Mouse (Mus musculus): ENCODE results near the gene Sf3a1. TPM values are rescaled to one million over a fixed set of nuclear protein-coding genes. Genes with fewer than 3 reads are reported as not detected.
A peak's percentile ranks its signal among the peaks of the same experiment; 100 is the strongest.
"Not testable (repeated sequence)": the region's sequence is repeated elsewhere in the genome, so short reads cannot be mapped to it uniquely, and the experiment has no call there.

The Sf3a1 gene
- total RNA-seq (2017) = 14.2 to 26.6 TPM (median 15.3 TPM) in 3 replicates

DNA sequence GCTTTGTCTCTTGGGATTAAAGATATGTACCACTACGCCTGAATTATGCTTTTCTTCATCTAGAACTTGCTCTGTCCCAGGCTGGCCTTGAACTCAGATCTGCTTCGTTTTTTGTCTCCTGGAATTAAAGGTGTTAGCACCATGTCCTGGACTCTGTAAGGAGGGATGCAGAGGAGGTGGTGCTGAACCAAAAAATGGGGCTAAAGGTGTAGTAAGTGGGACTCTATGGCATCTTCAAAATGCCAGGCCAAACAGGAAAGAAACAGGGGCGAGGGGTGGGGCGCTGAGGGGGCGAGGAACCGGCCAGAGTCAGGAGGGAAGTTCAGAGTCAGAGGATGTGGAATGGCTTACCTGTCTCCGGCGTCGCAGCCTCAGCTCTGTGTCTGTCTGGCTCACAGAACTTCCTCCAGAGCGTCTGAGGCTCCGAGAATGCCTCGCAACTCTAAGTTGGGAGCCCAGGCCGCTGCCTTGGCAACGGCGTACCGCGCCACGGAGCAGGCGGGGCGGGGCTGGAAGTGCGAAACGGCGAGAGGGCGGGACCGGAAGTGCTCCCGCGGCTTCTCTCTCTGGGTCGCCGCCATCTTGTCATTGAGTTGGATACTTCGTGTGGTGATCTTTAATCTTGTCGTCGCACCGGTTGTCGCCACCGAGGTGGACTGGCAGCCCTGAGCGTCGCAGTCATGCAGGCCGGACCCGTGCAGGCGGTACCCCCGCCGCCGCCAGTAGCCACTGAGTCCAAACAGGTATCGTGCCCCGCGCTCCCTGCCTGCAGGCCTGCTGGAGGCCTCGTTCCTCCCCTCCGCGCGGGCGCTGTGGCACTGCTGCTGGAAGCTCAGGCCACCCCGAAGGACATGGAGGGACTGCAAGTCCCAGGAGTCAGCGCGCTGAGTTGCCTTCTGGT lies at the start of gene Sf3a1, which contains the start of gene Ccdc157:
Gene Sf3a1 (plus strand): TSS at position 543 of the 901 bp plus-strand sequence.
Gene Ccdc157 (minus strand): TSS at position 486 of the 901 bp plus-strand sequence.
- ATAC-seq (replicated peaks; ENCODE audit: insufficient number of reproducible peaks, low FRiP score, low TSS enrichment, poor library complexity, severe bottlenecking) = peak; percentile 97

DNA sequence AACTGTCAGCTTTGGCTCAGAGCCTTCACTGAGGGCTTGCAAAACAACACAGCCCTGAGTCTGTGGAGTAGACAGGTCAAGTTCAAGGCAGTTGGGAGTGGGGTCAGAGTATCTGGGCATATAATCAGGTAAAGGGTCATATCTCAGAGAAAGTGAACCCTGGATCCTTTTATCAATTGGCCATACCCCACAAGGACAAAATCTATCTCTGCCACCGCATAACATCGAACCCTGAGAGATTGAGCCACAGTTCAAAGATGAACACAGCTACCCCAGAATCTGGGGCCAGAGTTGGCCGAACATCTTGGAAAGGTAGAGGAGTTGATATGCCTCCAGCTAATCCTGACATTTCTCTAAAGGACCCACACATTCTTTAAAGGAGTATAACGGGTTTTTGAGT lies 48.1 kb upstream of the Sf3a1 start:
- no peak for ATAC-seq (replicated peaks; ENCODE audit: insufficient number of reproducible peaks, low FRiP score, low TSS enrichment, poor library complexity, severe bottlenecking)

DNA sequence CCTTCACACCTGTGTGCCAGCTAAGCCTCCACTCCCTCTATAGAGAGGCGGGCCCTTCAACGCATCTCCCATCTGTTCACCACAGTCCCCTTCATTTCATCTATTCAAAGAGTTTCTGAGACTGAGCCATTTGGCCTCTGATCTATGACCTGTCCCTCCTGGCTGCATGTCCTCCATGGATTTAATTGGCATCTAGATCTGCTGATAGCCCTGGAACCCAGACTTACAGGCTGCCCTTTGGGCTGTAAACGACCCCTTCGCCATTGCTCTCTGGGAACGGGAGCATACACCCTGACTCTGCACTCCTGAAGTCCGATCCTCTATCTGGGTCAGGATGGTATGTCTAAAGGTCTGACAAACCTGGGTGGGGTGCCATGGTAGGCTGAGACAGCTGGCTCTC lies 47.3 kb upstream of the Sf3a1 start:
- ATAC-seq (replicated peaks; ENCODE audit: insufficient number of reproducible peaks, low FRiP score, low TSS enrichment, poor library complexity, severe bottlenecking) = no peak

DNA sequence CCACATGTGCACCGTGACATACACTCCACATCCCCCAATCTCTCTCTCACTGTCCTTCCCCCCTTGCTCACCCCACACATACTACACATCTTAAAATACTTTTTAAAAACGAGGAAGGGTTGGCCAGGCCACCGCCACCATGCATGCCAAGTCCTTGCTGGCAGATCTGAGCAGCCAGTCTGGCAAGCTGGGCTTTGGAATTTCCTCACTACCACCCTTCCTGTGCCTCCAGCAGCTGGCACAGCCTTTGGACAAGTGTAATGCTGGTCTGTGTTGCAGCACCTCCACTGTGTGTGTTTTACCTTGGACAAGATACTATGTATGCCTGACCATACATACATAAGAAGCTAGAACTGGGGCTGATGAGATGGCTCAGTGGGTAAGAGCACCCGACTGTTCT lies 46.7 kb upstream of the Sf3a1 start:
- no peak for ATAC-seq (replicated peaks; ENCODE audit: insufficient number of reproducible peaks, low FRiP score, low TSS enrichment, poor library complexity, severe bottlenecking)

DNA sequence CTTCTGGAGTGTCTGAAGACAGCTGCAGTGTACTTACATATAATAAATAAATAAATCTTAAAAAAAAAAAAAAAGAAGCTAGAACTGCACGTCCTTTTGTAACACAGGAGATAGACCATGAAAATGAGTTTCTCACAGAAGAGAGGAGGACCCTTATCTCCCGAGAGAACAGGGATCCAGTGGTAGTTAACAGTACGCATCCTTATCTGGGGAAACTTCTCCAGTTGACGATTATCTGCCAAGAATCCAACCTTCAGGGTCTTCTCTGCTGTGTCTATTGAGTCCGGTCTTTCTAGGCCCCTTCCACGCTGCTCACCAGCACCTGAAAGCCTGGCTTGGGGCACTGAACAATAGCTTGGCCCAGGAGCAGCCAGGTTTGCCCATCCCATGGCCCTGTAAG lies 46.2 kb upstream of the Sf3a1 start:
- ATAC-seq (replicated peaks; ENCODE audit: insufficient number of reproducible peaks, low FRiP score, low TSS enrichment, poor library complexity, severe bottlenecking) = no peak

DNA sequence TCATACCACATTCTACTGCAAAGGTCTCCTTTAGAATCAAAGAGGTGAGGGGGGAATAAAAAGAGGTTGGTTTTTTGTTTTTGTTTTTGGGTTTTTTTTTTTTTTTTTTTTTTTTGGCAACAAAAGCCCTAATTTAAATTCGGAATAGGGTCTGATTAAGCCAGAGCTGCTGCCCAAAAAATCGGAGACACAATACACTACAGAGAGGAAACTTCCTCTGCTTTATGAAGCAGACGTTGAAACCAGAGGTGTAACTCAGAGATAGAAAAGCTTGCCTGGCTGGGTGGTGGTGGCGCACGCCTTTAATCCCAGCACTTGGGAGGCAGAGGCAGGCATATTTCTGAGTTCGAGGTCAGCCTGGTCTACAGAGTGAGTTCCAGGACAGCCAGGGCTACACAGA lies 45.6 kb upstream of the Sf3a1 start:
- ATAC-seq (replicated peaks; ENCODE audit: insufficient number of reproducible peaks, low FRiP score, low TSS enrichment, poor library complexity, severe bottlenecking) = not testable (repeated sequence)

DNA sequence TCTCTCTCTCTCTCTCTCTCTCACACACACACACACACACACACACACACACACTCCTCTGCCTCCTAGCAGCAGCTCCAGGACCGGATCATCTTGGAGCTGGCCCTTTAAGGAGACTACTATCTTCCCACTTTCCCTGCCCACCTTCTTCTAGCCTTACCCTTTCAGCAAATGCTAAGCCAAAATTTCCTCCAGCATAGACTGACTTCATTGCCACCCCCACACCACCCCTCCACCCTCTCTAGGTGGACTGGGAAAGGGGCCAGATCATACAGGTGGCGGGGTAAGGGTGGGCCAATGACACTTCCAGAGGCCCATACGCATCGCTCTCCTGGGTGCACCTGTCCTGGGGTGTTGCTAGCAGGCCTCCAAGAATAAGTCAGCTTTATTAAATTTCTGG lies 44.7 kb upstream of the Sf3a1 start:
- ATAC-seq (replicated peaks; ENCODE audit: insufficient number of reproducible peaks, low FRiP score, low TSS enrichment, poor library complexity, severe bottlenecking) = no peak

DNA sequence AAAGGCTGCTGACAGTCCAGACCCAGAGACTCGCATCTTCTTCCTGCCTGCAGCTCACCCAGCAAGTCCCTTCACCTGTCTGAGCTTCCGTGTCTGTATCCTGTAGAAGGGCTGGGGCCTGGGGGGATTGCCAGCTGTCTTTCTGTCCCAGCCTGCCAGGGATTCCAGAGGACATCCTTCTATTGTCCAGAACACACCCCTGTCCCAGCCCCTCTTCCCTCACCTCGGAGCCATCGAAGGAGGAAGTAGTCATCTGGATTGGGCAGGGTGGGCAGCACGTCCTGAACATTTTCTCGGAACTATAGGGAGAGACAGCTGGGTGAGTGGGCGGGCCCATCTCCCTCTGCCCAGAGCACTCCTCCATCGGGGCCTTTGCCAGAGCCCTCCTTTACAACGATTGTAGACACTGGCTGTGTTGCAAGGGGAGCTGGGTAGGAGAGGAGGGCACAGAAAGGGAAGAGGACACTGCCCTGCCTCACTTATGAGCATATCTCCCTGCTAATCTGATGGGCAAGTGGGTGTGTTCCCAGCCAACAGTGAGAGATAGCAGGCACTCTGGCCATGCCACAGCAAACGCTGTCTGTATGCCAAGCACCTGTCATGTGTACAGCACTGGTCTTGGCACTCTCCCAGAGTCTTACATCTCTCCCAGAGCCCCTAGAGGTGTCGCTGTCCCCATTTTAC lies 43.5 kb upstream of the Sf3a1 start:
- ATAC-seq (replicated peaks; ENCODE audit: insufficient number of reproducible peaks, low FRiP score, low TSS enrichment, poor library complexity, severe bottlenecking) = no peak

DNA sequence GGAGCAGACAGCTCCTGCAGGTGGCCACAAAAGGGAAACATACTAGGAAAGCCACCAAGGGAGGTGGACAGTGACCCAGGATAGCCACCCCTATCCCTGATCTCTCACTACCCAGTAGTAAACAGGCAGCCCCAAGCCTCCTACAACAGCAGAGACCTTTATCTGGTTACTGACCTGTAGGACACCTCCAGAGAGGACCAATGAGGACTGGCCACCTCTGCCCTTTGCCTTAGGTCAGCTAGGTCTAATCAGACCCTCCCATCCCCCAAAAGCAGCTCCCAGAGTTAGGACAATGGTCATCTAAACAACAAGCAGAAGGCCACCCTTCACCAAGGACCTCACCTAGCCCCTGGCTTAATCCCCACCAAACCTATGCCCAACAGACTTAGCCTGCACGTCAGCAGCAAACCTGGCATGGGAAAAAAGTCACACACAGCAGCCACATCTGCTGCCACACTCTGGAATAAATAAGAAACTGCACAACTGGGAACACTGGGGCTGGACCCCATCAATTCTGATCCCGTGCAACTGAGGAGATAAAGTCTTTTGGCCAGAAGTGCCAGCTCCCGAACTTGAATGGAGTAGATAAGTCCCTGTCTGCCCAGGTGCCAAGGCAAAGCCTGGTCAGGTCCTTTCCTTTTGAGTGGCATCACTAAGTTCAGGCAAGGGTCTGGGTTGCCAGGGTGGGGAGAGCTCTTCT lies 42.6 kb upstream of the Sf3a1 start:
- no peak for ATAC-seq (replicated peaks; ENCODE audit: insufficient number of reproducible peaks, low FRiP score, low TSS enrichment, poor library complexity, severe bottlenecking)

DNA sequence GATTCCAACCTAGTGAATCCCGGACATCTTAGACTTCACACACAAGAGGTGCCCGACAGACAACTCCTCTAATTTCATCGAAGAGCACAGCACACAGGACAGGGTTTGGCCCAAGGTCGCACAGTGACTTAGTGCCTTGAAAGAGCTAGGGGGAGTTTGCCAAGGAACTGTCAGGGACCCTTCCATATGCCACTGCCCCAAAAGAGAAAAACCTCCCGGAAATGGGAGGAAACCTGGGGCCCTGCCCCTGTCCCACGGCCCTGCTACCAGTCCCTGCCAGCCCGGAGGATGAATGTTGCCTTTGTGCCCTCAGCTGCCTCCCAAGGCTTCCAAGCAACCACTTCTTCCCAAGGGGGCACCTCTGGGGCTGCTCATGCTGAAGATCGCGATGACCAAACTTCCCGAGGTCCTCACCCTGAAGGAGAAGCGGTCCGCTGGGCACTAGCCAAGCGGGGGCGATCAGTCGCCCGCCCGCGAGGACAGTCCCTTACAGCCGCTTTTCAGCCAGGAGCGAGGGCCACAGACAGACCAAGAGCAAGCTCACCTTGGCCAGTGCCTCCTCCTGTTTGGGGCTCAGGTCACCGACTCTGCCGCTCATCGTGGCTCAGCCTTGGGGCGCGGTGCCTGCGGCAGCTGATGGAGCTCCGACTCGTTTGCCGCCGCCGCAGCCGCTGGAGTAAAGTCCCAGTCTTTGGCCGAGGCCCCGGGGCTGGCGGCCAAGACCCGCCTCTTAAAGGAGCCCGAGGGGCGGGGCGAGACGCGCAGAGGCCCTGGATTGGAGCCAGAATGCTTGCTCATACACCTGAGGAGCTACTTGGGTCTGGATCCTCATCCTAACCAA lies 41.8 kb upstream of the Sf3a1 start:
- ATAC-seq (replicated peaks; ENCODE audit: insufficient number of reproducible peaks, low FRiP score, low TSS enrichment, poor library complexity, severe bottlenecking) = no peak

DNA sequence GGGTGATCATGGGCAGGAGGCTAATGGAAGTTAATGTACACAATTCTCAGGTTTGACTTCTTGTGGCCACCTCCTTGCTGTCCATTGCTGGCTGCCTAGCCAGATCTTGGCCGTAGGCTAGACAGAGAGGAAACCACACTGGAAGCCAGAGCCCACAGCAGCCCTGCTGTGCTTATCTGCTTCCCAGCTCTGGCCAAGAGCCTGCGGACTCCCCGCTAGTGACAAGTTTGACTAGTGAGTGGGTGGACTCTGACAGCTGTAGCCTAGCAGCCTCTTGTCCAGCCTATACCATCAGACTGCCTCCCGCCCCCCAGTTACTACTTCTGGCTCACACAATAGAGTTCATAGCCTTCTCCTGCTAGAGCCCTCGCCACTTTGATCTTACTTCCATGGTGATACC lies 40.5 kb upstream of the Sf3a1 start:
- ATAC-seq (replicated peaks; ENCODE audit: insufficient number of reproducible peaks, low FRiP score, low TSS enrichment, poor library complexity, severe bottlenecking) = no peak

DNA sequence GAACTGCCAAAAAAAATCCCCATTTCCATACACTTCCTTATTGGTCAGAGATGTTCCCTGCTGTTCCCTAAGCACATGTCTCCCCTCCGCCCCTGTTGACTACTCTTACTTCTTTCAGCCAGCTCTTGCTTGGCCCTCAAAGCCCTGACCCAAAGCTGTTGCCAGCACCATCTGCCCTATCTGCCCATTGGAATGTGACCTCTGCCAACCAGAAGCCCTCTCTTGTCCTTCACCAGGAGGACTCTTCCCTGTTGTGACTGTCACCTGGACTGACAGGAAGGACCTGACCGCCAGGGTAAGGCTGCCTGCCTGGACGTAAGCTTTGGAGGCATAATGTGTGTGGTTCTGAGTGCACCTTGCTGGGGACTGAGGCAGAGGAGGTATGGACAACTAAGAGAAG lies 38.5 kb upstream of the Sf3a1 start:
- ATAC-seq (replicated peaks; ENCODE audit: insufficient number of reproducible peaks, low FRiP score, low TSS enrichment, poor library complexity, severe bottlenecking) = no peak

DNA sequence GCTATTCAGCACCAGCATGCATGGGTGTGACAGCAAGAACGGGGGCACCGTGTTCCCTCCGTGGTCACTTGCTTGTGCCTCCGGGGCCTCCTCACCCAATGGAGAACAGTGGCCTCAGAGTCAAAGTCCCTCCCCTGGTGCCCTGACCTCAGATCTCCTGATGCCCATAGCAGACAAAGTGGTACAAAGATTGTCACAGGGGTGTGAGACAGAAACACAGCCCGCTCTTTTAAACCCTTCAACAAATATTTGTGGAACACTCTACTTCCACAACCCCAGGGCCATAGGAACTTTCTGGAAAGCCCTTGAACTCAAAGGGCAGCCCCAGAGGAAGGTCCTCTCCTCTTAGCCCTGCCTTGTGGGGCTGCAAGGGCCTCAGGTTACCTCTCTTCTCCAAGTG lies 37.9 kb upstream of the Sf3a1 start:
- ATAC-seq (replicated peaks; ENCODE audit: insufficient number of reproducible peaks, low FRiP score, low TSS enrichment, poor library complexity, severe bottlenecking) = no peak

DNA sequence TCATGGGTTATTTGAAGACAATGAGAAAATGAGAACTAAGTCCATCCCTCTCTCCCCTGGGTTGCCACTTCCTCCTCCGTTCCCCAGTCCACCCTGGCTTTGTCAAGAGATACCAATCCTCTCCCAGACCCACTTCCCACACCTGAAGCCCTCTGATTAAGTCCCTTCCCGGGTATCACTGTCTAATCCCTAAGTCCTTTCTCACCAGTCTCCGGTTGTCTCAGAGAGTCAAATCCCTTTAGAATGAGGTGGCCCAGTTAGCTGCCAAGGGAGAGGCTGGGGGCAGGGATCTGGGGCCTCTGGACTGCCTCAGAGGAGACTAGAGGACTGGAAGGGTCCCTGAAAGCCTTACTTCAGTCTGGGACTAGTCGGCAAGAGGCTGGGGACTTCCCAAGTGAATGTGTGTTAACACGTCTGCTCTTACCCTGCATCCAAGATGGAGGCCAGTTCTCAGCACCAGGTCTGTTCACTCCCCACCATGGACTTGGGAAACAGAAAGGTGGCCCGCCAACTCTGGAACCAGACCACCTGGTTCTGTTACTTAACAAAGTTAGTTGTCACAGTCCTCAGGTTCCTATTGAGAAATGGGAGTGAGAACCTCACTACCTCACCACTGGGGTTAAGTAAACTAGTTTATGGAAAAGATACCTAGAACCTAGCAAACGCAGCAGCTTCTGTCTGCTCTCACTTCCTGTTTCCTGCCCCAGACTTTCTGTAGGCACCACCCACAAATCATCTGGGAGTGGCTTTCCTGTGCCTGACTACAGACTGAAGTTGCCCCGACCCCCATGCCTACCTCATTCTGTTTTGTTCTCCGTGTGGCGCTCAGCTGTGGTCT lies 37.2 kb upstream of the Sf3a1 start, which contains the start of gene Sec14l2:
Gene Sec14l2 (minus strand): TSS at position 674 of the 838 bp plus-strand sequence.
- peak; percentile 44 for ATAC-seq (replicated peaks; ENCODE audit: insufficient number of reproducible peaks, low FRiP score, low TSS enrichment, poor library complexity, severe bottlenecking)

DNA sequence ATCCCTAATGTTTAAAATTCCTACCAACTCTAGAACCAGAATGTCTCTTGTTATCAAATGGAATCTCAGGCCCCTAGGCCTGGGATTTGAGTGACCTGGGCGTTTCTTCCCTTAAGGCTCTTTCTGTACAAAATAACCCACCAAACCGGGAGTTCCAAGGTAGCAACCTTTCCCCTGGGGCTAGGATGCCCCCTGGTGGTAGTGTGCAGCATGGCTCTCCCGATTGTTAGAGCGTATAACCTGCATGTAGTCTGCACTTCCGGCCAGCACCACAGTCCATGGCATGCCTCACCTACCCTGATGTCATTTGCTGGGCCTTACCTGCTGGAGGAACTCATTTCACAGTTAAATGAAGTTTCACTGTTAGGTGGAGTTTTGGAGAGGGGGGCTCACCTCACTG lies 36.2 kb upstream of the Sf3a1 start:
- ATAC-seq (replicated peaks; ENCODE audit: insufficient number of reproducible peaks, low FRiP score, low TSS enrichment, poor library complexity, severe bottlenecking) = 0 out of 2 replicates have a peak, but pooled peaks have one; percentile 33

DNA sequence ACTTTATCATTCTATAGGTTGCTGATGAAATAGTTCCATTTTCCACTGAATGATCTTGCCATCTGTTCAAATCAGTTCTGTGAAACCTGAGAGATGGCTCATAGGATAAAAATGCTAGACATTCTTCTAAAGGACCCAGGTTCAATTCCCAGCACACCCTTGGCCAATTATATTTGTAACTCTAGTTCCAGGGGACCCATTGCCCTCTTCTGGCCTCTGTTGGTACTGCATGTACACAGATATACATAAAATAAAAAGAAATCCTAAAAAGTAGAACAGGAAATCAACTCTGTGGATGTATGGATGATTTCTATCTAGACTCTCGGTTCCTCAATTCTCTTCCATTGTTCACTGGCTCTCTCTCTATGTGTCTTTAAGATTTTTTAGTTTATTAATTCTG lies 33.1 kb upstream of the Sf3a1 start:
- no peak for ATAC-seq (replicated peaks; ENCODE audit: insufficient number of reproducible peaks, low FRiP score, low TSS enrichment, poor library complexity, severe bottlenecking)

DNA sequence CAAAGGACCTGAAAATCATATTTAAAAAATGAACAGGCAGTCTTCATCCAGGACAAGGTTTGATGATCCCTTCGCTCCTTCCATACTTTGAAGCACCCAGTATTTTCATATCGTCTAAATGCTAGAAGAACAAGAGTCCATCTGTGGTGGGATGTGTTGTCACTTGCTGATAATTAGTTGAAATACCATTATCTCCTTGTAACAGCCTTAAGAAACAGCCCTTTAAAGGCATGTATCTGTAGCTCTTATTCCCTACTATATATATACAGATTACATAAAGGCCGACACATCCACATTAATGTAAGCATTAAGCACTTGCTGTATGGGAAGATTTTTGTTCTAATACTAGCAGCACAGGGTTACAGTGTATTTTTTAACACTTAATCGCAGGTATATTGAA lies 31.7 kb upstream of the Sf3a1 start:
- ATAC-seq (replicated peaks; ENCODE audit: insufficient number of reproducible peaks, low FRiP score, low TSS enrichment, poor library complexity, severe bottlenecking) = not testable (repeated sequence)

DNA sequence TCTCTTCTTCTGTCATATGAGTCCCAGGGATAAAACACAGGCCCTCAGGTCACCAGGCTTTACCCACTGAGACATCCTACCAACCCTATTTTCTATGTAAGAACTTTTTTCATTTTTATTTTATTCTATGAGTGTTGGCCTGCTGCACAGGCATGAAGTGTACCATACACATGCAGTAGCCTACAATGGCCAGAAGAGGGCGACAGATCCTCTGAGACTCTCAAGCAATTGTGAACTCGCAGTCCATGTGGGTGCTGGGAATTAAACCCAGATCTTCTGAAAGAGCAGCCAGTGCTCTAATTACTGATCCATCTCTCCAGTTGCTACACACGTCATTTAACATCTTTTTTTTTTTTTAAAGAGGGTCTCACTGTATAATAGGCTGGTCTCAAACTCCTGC lies 26.7 kb upstream of the Sf3a1 start:
- no peak for ATAC-seq (replicated peaks; ENCODE audit: insufficient number of reproducible peaks, low FRiP score, low TSS enrichment, poor library complexity, severe bottlenecking)
